Mouse (Mus musculus): ENCODE data around the gene Egfr. TPM values are rescaled to one million over a fixed set of nuclear protein-coding genes. Genes with fewer than 3 reads are reported as not detected.

The Egfr gene
- 10 to 100 TPM; 17.6 to 19.0 TPM for total RNA-seq (2021)
- long read RNA-seq, experiment 1, full-length matches to known transcripts, result 1 of 1 reads
- long read RNA-seq, experiment 1, partial matches to known transcripts, result 0 of 1 reads
- long read RNA-seq, experiment 1, other reads (novel, unspliced or antisense), result 0 of 1 reads
- long read RNA-seq, experiment 2, full-length matches to known transcripts, result 1 of 5 reads
- long read RNA-seq, experiment 2, partial matches to known transcripts, result 0 of 5 reads
- long read RNA-seq, experiment 2, other reads (novel, unspliced or antisense), result 4 of 5 reads

DNA sequence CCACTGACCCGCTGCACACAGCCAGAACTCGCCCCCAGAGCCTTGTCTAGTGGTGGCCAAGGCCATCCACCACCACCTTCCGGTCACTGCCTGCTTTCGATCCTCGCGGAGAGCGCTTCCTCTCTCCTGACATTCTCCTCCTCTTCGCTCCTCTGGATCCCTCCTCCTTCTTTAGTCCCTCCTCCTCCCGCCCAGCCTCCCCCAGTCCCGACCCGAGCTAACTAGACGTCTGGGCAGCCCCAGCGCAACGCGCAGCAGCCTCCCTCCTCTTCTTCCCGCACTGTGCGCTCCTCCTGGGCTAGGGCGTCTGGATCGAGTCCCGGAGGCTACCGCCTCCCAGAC lies at the start of gene Egfr:
Egfr (plus strand) TSS at position 197 of the 342 bp plus-strand sequence.
- peak; percentile 26 to 30 for DNase-seq (ENCODE audit: low spot score in 2 of 2)

DNA sequence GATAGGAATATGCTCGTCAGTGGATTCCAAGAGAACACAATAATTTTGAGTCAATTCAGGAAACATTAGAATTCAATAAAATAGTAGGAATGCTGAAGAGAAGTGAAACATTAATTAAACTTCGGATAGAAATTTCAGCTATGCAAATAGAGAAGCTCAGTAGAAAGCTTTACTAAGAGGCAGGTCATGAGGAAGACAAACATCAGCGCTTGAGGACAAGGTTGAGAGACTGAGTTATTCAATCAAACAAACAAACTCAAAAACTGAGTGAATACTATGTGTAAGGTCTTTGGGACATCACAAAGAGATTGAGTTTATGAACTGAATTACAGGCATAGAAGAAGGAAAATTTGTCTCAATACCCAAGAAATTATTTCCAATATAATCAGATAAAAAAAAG lies 48.8 kb upstream of the Egfr start:
- DNase-seq (ENCODE audit: low spot score in 2 of 2), result no peak

DNA sequence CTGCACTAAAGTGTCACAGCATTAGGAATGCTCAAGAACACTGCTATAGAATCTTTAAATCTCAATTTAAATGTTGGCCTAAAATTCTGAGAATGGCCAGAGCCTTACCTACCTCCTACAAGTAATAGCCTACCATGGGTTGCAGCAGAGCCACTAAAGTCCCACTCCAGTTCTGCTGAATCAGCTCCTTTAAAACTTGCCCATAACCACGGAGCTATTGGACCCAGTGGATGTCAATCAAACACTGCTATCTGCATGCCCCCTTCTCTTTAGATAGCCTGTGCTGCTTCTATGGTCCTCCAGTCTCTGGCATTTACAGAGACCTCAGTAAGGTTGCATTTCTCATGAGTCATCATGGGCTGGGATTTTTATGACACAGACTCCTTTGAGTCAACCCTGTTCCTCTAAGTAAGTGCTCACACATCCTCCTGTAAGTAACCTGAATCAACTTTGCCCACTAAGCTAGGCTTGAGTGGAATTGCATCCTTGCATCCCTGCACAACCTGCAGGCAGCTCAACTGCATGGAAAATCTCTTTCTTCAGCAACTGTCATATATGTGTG lies 16.8 kb upstream of the Egfr start:
- no peak for DNase-seq (ENCODE audit: low spot score in 2 of 2)

DNA sequence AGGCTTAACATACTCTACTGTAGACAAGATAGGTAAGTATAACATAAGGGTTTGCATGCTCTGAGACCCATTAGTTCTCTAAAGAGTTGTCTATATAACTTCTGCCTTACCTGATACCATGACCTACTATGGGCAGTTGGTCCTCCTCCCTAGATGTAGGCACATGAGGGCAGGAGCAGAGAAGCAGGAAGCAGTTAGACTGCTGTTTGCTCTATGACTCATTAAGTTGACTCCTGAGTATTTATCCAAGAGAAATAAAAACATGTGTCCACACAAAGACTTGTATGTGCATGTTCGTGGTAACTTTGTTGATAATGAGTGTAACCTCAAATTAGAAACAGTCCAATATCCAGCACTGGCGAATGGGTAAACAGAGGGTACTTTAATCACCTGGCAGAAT lies 14.7 kb upstream of the Egfr start:
- DNase-seq (ENCODE audit: low spot score in 2 of 2), result no peak

DNA sequence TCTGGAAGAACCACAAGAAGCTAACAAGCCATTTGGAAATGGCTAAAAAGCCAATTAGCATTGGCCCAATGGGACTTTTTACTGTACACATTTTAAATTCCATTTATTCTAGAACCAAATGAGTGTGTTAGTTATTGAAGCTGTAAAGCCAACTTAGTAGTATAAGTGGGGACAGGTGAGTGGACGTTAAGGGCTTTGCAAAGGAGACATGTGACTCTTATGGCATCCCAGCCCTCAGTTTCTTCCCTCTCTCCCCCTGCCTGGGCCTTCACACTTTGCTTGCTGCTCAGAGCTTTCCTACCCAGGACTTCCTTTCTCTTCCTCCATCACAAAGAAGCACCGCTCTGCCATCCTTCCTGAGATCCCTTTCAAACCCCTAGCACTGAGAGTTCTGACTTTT lies 13.3 kb upstream of the Egfr start:
- DNase-seq (ENCODE audit: low spot score in 2 of 2), result no peak

DNA sequence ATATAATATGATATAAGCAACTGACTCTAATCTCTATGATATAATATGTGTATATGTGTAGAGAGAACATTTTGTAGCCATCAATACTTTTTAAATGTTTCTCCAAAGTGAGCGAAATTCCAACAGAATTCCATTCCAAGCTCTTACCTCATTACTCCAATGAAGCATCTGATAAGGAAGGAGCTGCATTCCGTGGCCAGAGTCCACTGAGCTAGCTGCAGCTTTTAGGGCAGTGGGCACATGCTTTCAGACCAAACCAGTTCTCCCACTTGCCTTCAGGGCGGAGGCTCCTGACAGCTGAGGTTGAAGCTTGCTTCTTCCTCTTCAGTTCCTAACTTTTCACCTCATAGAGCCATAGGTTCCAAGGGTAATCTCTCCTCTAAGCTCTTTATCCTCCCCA lies 12.8 kb upstream of the Egfr start:
- no peak for DNase-seq (ENCODE audit: low spot score in 2 of 2)

DNA sequence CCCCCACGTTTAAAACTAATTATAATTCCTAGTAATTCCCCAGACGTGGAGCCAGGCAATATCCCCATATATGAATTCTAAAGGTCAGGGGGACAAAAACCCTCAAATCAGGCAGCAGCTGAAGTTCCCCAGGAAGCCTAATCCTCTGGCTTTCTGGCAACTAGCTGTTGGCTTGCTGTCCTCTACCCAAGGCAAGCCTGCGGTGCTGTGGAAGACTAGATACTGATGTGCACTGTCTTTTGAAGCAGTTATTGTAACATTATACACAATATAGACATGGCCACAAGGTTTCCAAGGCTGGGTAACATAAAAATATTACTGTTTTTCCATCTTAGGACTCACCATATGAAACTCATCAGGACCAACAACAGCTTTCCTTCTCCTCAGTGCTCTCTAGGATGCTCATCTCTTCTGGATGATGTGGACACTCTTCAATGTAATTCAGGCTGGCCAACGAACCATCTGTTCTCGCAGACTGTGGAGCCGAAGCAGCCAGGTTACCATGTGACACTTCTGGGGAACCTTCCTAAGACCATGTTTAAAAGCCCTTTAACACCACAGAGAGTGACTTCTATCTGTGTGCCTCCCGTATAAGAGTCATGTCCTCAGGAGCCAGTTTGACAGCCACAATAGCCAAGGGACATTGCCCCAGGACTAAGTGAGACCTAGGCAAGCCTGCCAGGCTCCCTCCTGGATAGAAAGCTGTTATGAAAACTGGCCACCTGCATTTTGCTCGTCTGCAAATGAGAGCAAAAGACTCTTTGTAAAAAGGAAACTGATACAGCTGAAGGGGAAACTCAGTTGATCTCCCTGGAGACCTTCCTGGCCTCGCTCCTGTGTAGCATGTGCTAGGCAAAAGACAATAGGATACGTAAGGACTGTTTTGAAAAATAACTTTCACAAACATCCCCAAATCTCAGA lies 11.1 kb upstream of the Egfr start:
- DNase-seq (ENCODE audit: low spot score in 2 of 2), result no peak

DNA sequence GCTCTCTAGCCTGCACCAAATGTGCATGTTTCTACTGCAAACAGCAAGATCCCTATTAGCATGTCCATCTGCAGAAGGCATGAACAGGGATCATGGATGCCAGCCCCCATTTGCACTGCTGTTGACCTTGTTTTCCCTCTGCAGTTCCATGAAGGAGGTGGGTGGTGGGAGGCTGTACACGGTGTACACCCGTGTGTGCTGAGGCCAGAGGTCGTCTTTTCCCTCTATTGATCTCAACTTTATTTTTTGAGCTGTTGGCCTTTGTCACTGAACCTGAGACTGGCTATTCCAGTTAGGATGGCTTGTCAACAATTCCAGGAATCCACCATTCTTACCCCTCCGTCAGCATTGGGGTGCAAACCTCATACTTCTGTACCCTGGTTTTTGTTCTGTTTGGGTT lies 9.8 kb upstream of the Egfr start:
- DNase-seq (ENCODE audit: low spot score in 2 of 2), result no peak

DNA sequence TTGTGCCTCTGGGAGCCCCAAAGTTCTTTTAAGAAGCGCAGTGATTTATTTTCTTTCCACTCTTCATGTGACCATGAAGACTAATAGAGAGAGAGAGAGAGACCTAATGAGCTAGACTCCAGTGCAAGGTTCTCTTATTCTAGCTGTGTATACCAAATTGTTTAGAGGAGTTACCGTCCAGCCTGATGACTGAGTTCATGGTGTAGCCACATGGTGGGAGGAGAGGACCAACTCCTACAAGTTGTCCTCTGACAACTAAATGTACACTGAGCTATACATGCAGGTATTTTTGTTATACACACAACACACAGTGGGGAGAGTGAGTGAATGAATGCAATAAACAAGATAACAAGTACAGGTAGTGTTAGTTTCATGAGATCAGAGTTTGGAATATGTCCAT lies 9.2 kb upstream of the Egfr start:
- DNase-seq (ENCODE audit: low spot score in 2 of 2), result no peak

DNA sequence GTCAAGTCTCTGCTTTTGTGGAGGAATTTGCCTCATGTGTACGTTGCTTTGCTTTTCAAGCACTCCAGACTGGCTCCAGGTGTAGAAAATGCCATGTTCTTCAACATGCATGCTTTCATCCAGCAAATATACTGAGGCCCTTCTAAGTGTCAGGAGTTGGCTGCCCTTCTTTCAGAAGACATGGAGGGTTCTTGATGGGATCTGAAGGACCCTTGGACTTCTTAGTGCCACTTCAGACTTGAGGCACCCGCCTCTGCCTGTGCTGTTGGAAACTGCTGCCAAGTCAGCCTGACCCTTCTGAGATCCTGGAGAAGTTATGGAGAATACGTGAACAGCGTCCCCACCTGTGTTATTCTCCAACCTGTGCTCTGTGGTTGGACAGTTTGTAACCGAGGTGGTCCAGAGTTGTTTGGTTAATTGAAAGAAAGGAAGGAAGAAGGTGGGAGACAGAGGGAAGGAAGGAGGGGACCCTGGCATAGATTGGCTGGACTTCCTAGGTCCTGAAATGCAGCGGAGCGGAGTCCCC lies 483 bp upstream of the Egfr start:
- DNase-seq (ENCODE audit: low spot score in 2 of 2), result no peak

DNA sequence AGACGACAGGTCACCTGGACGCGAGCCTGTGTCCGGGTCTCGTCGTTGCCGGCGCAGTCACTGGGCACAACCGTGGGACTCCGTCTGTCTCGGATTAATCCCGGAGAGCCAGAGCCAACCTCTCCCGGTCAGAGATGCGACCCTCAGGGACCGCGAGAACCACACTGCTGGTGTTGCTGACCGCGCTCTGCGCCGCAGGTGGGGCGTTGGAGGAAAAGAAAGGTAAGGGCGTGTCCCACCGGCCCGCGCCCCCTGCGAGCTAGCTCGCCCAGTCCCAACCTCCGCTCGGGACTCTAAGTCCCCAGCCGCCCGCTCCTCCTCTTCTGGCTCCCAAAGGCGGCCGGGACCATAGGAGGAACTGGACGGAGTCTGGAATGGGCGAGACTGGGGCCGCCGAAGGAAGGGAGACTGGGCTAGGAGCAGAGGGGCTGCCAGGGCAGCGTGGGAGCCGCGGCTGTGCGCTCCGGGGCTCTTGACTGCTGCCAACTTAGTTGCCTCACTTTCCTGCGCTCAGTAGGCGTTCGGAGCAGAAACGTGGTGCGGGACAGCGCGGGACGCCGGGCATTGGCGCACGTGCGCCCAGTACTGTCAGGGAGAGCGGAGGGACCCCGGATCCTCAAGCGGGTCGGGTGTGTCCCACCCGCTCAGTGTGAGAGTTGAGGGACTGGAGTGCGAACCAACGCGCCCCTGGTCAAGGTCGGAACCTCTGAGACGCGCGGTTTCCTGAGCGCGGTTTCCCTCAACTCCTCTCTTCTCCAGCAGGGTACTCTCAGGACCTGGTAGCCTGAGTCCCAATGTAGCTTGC lies 548 bp downstream of the Egfr start:
- DNase-seq (ENCODE audit: low spot score in 2 of 2), result no peak

DNA sequence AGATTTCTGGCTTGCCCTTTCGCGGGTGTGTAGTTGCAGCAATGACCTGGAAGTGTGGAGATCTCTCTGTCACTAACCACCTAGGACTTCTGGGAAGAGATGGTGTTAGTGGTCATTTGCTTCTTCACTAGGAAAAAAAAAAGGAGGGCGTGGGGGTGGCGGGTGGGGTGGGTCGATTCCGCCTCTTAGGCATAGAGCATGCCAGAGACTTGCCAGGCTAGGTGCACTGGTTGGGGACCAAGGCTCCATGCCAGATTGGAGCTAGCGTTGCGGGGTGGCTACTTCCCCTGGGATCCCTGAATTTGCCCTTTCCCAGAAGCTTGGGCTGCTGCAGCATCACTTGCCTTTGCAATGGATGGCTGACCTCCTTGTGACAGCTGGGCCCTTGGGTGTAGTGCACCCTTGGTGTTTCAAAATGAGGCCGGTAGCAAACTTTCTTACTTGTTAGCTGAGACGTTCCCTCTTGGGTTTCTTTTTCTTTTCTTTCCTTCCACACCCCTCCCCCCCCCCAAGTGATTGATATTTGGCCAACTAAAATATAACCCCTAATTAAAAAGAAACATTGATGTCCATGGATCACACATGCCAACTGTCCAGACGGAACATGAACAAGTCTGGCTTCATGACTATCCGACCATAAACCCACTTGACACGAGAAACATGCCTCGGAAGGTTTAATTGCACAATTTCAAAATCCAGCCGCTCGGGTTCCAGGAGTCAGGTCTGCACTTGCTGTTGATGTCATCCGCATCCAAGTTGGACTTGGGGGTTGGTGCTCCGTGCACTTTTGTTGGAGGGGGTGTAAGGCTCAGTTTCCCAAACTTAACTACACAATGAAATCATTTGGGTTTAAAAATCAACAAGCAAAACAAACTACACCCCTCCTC lies 1.4 kb downstream of the Egfr start:
- no peak for DNase-seq (ENCODE audit: low spot score in 2 of 2)

DNA sequence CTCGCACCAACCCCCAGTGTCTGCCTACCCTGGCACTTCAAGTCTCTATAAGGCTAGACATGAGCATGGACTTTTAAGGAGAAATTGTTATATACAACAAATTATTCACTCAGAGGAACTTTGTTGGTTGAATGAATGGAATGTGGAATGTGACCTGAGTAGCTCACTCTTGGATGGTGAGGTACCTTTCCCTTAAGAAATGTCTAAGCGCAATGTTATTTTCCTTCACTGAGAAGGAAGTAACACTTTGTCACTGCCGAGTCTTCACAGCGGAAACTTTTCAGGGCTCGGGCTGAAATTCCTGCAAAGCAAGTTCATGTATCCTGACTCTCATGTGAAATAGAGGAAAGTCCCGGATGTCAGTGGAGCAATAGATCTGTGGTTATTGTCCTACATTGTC lies 7.9 kb downstream of the Egfr start:
- DNase-seq (ENCODE audit: low spot score in 2 of 2), result no peak

DNA sequence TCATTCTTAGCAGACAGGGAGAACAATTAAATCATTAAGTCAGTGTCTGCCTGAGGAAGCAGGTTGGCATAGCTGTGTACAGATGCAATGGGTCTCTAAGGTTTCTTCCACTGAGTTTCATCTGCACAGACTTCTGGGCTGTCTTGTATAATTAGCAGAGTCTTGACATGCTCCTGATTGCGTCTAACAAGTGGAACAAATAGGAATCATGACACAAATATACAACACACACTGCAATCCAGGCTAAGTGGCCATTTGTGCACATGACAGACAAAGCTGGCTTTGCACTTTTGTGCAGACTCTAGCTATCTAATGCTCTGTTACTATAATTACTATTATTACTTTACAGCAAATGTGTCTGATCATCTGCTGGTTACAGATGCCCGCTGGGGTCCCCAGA lies 9.2 kb downstream of the Egfr start:
- no peak for DNase-seq (ENCODE audit: low spot score in 2 of 2)

DNA sequence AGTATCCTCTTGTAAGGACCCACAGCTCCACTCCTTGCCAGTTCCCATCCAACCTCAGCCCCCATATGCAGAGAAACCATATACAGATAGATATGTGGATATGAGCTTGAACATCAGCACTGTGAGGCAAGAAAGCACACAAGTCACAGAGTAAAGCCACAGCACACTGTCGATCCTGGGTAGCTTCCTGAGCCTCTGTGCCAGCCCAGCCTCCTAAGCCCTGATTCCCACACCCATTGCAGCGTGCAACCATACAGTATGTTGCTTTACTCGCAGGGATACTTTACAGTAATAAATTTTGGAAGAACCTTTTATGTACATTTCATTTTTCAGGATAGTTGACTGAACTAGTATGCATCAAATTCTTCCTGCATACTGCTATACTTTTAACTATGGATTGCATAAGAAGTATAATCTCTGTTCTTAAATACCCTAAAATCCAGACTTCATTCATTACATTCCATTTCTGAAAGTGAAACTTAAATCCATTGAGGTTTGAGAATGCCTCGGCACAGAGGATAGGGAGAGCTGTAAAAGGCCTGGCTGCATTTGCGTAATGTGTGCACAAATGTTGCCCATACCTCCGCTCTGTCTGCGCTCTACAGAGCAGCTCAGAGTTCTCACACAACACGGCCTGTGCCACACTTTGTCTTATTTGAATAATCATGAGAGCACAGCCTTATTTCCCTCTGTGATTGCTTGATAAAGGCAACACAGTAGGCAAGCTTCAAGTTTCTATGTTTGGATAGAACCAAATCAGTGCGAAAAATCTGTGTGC lies 14.2 kb downstream of the Egfr start:
- DNase-seq (ENCODE audit: low spot score in 2 of 2), result no peak

DNA sequence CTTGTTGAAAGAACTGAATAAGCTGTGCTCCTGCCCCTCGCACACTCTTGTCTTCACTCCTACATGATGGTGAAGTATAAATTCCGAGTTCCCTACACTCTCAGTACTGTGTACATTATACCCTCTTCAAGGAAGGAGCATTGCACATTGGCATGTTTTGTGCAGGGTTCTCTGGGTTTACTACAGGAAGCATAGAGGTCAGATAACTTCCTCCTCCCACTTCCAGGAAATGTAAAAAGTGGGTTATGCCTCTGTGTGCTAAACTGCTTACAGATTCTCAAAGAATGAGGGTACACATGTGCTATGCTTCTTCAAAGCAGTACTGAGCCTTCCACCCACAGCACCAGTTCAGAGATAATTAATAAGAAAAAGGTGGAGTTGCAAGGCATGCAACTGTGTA lies 16.0 kb downstream of the Egfr start:
- no peak for DNase-seq (ENCODE audit: low spot score in 2 of 2)

DNA sequence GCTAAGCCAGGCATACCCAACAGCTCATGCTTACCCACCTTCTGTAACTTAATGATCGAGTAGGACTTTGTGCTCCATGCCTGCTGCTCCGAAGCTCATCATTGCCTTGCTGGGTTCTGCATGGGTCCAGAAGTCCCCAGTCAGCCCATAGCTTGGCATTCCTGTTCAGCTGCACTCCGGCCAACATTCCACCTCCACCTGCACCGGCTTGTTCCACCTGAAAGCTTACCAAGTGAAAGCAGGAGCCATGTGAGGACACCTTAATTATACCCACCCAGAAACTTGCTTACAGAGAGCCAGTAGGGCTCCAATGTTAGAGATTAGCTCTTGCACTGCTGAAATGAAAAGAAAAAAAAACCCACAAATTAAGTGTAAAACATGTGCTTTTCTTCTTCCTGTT lies 17.3 kb downstream of the Egfr start:
- no peak for DNase-seq (ENCODE audit: low spot score in 2 of 2)

DNA sequence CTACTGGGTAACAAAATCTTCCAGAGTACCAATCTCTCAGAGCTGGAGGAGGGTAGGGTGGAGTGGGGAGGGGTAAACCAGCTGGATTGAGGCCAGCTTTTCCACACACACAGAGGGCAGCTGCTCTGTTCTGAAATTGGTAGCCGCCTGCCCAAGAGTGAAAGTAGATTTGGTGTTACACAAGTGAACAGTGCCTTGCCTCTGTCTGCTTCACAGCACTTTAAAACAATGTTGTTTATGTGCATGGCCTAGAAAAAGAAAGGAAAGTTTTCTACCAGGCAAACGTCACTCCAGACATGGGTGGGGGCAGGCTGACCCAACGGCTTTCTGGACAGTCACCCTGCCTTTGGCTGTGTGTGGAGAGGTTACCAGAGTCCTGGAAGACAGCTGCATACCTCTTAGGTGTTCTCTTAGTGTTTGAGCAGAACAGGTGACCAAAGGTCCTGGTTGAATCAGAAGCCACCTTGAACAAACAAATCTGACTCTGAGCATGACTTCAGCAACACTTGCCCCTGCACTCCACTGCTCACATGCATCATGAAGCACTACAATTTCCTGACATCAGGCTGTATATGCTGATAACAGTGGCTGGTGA lies 17.8 kb downstream of the Egfr start:
- no peak for DNase-seq (ENCODE audit: low spot score in 2 of 2)

DNA sequence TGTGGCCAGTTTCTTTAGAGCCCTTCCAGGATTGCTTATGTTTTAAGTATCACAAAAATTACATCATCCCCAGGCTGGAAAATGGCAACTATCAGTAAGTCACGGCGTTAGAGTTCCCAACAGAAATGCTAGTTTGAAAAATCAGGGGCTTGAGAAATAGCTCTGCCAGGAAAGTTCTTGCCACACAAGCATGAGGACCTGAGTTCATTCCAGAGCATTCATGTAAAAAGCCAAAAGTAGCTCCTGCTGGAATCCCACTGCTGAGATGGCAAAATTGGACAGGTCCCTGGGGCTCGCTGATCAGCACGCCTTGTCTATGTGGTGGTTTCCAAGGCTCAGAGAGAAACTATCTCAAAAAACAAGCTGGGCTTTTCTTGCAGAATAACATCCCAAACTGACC lies 19.0 kb downstream of the Egfr start:
- DNase-seq (ENCODE audit: low spot score in 2 of 2), result no peak
